In genomic region chr7:100536804-100537518, GRCm38 (mm10) we compare ENCODE assay signal across 8 mouse cellular contexts. TPM values are rescaled to one million over a fixed set of nuclear protein-coding genes. Genes with fewer than 3 reads are reported as not detected.
A peak's percentile ranks its signal among the peaks of the same experiment; 100 is the strongest.
DNase-seq lines count a peak whose midpoint lies in the region; ATAC-seq and TF ChIP-seq lines count a peak whose summit lies in the region.

Coa4 (plus strand) TSS chr7:100537071.

- peaks cover 9% of the 10 kb centered on the region for H3K4me1 ChIP-seq in heart, embryonic 12.5 days (replicated peaks)
- H3K4me1 ChIP-seq in kidney, postnatal 0 days (replicated peaks; ENCODE audit: insufficient read depth, low read length) = peaks cover 4% of the 10 kb centered on the region; the same call in 1 of the 2 replicates
- H3K4me1 ChIP-seq in liver, embryonic 11.5 days (replicated peaks; ENCODE audit: control insufficient read depth, insufficient read depth, low read length) = peaks cover 6% of the 10 kb centered on the region
- H3K4me1 ChIP-seq in stomach, embryonic 14.5 days (ENCODE audit: control insufficient read depth, insufficient read depth, low read length) = peaks cover 7% of the 10 kb centered on the region; the same call in 1 of the 2 replicates

- peak within 1 kb of the TSS; percentile 81 for H3K27ac ChIP-seq in heart, embryonic 12.5 days (ENCODE audit: poor library complexity, severe bottlenecking)
- H3K27ac ChIP-seq in kidney, postnatal 0 days = peak within 1 kb of the TSS; percentile 95
- H3K27ac ChIP-seq in liver, embryonic 11.5 days (ENCODE audit: low read depth, low read length) = peak within 1 kb of the TSS; percentile 5; the same call in 1 of the 2 replicates
- H3K27ac ChIP-seq in stomach, embryonic 14.5 days (ENCODE audit: low read length) = peak within 1 kb of the TSS; percentile 79

- peak; percentile 27; the same call in 1 of the 2 replicates for TF ChIP-seq CTCF in kidney, postnatal 0 days (IDR thresholded peaks at IDR 0.05; ENCODE audit: low read depth)

- under 1% methylated on average over 33 of the region's 33 CpGs for WGBS in heart, embryonic 12.5 days
- WGBS in kidney, postnatal 0 days = under 1% methylated on average over 33 of the region's 33 CpGs
- WGBS in liver, embryonic 11.5 days = 1% methylated on average over 33 of the region's 33 CpGs
- under 1% methylated on average over 33 of the region's 33 CpGs for WGBS in stomach, embryonic 14.5 days

- H3K4me3 ChIP-seq in heart, embryonic 12.5 days = peak within 1 kb of the TSS; percentile 72
- H3K4me3 ChIP-seq in kidney, postnatal 0 days (replicated peaks; ENCODE audit: low read depth, low read length) = peak within 1 kb of the TSS; percentile 70
- H3K4me3 ChIP-seq in liver, embryonic 11.5 days (ENCODE audit: low read depth, low read length) = peak within 1 kb of the TSS; percentile 57
- peak within 1 kb of the TSS; percentile 62 for H3K4me3 ChIP-seq in stomach, embryonic 14.5 days (ENCODE audit: low read depth, low read length)

- peaks cover 17% of the 10 kb centered on the region for H3K36me3 ChIP-seq in heart, embryonic 12.5 days
- peaks cover 11% of the 10 kb centered on the region for H3K36me3 ChIP-seq in kidney, postnatal 0 days (ENCODE audit: insufficient read depth, low read length)
- peaks cover 9% of the 10 kb centered on the region; the same call in 1 of the 2 replicates for H3K36me3 ChIP-seq in liver, embryonic 11.5 days (ENCODE audit: control insufficient read depth, insufficient read depth, low read length)
- peaks cover 14% of the 10 kb centered on the region for H3K36me3 ChIP-seq in stomach, embryonic 14.5 days (ENCODE audit: control insufficient read depth, insufficient read depth, low read length)

- no peaks in the 10 kb centered on the region for H3K27me3 ChIP-seq in heart, embryonic 12.5 days (replicated peaks)
- no peaks in the 10 kb centered on the region for H3K27me3 ChIP-seq in kidney, postnatal 0 days (ENCODE audit: insufficient read depth, low read length)
- no peaks in the 10 kb centered on the region for H3K27me3 ChIP-seq in liver, embryonic 11.5 days (replicated peaks; ENCODE audit: control insufficient read depth, insufficient read depth, low read length)
- no peaks in the 10 kb centered on the region for H3K27me3 ChIP-seq in stomach, embryonic 14.5 days (ENCODE audit: control insufficient read depth, insufficient read depth, low read length)

- H3K4me2 ChIP-seq in heart, embryonic 12.5 days = peak within 1 kb of the TSS; percentile 72
- H3K4me2 ChIP-seq in kidney, postnatal 0 days (ENCODE audit: low read length) = peak within 1 kb of the TSS; percentile 71
- peak within 1 kb of the TSS; percentile 76 for H3K4me2 ChIP-seq in liver, embryonic 11.5 days
- H3K4me2 ChIP-seq in stomach, embryonic 14.5 days (replicated peaks; ENCODE audit: low read depth, low read length) = peak within 1 kb of the TSS; percentile 72

- peak; percentile 99 for ATAC-seq in erythroid progenitor cell, adult 5-6 weeks (replicated peaks; ENCODE audit: low FRiP score, poor library complexity, severe bottlenecking)
- peak; percentile 99 for ATAC-seq in heart, embryonic 12.5 days (ENCODE audit: insufficient number of reproducible peaks, low FRiP score)
- ATAC-seq in kidney, postnatal 0 days (replicated peaks; ENCODE audit: low FRiP score, low read depth) = peak; percentile 99
- ATAC-seq in liver, embryonic 11.5 days (replicated peaks; ENCODE audit: low FRiP score) = peak; percentile 99
- ATAC-seq in stomach, embryonic 14.5 days (ENCODE audit: insufficient number of reproducible peaks, insufficient read depth, low FRiP score, low read depth) = peak; percentile 99

- peak; percentile 96 for DNase-seq in CD4-positive helper T cell, adult 2 months (ENCODE audit: low read depth, low spot score)
- DNase-seq in brain, embryonic 18.5 days (ENCODE audit: low read depth, low spot score) = peak; percentile 95
- peak; percentile 98 for DNase-seq in kidney, postnatal 0 days (ENCODE audit: low spot score)
- peak; percentile 90 for DNase-seq in liver, embryonic 11.5 days (ENCODE audit: low spot score)
- peak; percentile 95 for DNase-seq in naive thymus-derived CD4-positive, alpha-beta T cell, adult 2 months (ENCODE audit: low read depth)

- H3K9ac ChIP-seq in heart, embryonic 12.5 days = peak within 1 kb of the TSS; percentile 81
- H3K9ac ChIP-seq in kidney, postnatal 0 days (ENCODE audit: low read depth, low read length) = peak within 1 kb of the TSS; percentile 75
- peak within 1 kb of the TSS; percentile 62 for H3K9ac ChIP-seq in liver, embryonic 11.5 days (ENCODE audit: low read depth, low read length)
- H3K9ac ChIP-seq in stomach, embryonic 14.5 days (replicated peaks; ENCODE audit: low read depth, low read length) = peak within 1 kb of the TSS; percentile 49

- H3K9me3 ChIP-seq in heart, embryonic 12.5 days (replicated peaks) = no peaks in the 10 kb centered on the region
- H3K9me3 ChIP-seq in kidney, postnatal 0 days (replicated peaks; ENCODE audit: low read length) = no peaks in the 10 kb centered on the region
- no peaks in the 10 kb centered on the region for H3K9me3 ChIP-seq in liver, embryonic 11.5 days (ENCODE audit: control insufficient read depth, low read length)
- H3K9me3 ChIP-seq in stomach, embryonic 14.5 days (ENCODE audit: control insufficient read depth, low read depth, low read length) = no peaks in the 10 kb centered on the region

RNA-seq across cellular contexts. Expression of gene Coa4, which starts in this region (rescaled TPM):
- total RNA-seq in erythroid progenitor cell, adult 5-6 weeks (2015; ENCODE audit: low replicate concordance) = 4.2 and 20.9 TPM in 2 replicates
- total RNA-seq in erythroid progenitor cell, adult 5-6 weeks (2017; ENCODE audit: low replicate concordance) = 3.9 and 6.8 TPM in 2 replicates
- polyA plus RNA-seq in heart, embryonic 12.5 days (2016; fragmentation: Nextera tagmentation; extraction: Ambion mirVana) = 18.9 and 19.2 TPM in 2 replicates
- polyA plus RNA-seq in kidney, postnatal 0 days (2015; fragmentation: Nextera tagmentation; extraction: Ambion mirVana) = 21.7 and 21.9 TPM in 2 replicates
- polyA plus RNA-seq in liver, embryonic 11.5 days (2014; fragmentation: Nextera tagmentation; extraction: Ambion mirVana) = 26.3 and 27.5 TPM in 2 replicates
- 23.9 and 24.3 TPM in 2 replicates for polyA plus RNA-seq in stomach, embryonic 14.5 days (2014; fragmentation: Nextera tagmentation; extraction: Ambion mirVana)

Comparison
In these comparisons a context has a peak if more than half of its experiments do, and no peak if none do; other contexts are left out.
1. Peak in every context shown above with its lines: DNase-seq, ATAC-seq, H3K4me3 ChIP-seq and H3K27ac ChIP-seq.
2. H3K27ac ChIP-seq: peak in every context shown above with its lines; median percentile 95 in kidney, postnatal 0 days; 81 in heart, embryonic 12.5 days; 79 in stomach, embryonic 14.5 days; 5 in liver, embryonic 11.5 days.